Mouse (Mus musculus): ENCODE data around the gene Zfand3. TPM values are rescaled to one million over a fixed set of nuclear protein-coding genes. Genes with fewer than 3 reads are reported as not detected.
A peak's percentile ranks its signal among the peaks of the same experiment; 100 is the strongest.

Gene Zfand3
- polyA plus RNA-seq, 1 experiment from 2014 or later, result 55.1 TPM

GRCm38 (mm10) chr17:30240659-30241058 is 236.1 kb downstream of the Zfand3 start:
- no peak for ATAC-seq (ENCODE audit: insufficient number of reproducible peaks, low FRiP score, low TSS enrichment, low read depth)
- Histone ChIP-seq H3K36me3 (ENCODE audit: control insufficient read depth, insufficient read depth, low read length) (no peaks in the 10 kb centered on the region), H3K27ac (replicated peaks; ENCODE audit: low read depth, low read length) (no peak overlapping the region), H3K4me2 (ENCODE audit: low read depth, severe bottlenecking) (no peak overlapping the region), H3K4me1 (ENCODE audit: control insufficient read depth, insufficient read depth, low read length) (peaks cover 18% of the 10 kb centered on the region), H3K9ac (ENCODE audit: low read length) (no peak overlapping the region), H3K27me3 (ENCODE audit: control insufficient read depth, insufficient read depth, low read length) (no peaks in the 10 kb centered on the region), H3K9me3 (ENCODE audit: control insufficient read depth, low read length) (no peaks in the 10 kb centered on the region), H3K4me3 (ENCODE audit: low read depth, low read length) (no peak overlapping the region)
- DNase-seq (ENCODE audit: low spot score), result no peak
- WGBS, result 85% methylated on average over 4 of the region's 4 CpGs

- no peak overlapping the region for H3K4me2 ChIP-seq (ENCODE audit: low read depth, severe bottlenecking)
- peaks cover 22% of the 10 kb centered on the region for H3K4me1 ChIP-seq (ENCODE audit: control insufficient read depth, insufficient read depth, low read length)
- no peaks in the 10 kb centered on the region for H3K27me3 ChIP-seq (ENCODE audit: control insufficient read depth, insufficient read depth, low read length)
- H3K27ac ChIP-seq (replicated peaks; ENCODE audit: low read depth, low read length), result no peak overlapping the region
- DNase-seq (ENCODE audit: low spot score) (no peak), ATAC-seq (ENCODE audit: insufficient number of reproducible peaks, low FRiP score, low TSS enrichment, low read depth) (no peak)
- no peaks in the 10 kb centered on the region for H3K36me3 ChIP-seq (ENCODE audit: control insufficient read depth, insufficient read depth, low read length)
- no peak overlapping the region for H3K4me3 ChIP-seq (ENCODE audit: low read depth, low read length)
- H3K9me3 ChIP-seq (ENCODE audit: control insufficient read depth, low read length), result no peaks in the 10 kb centered on the region
- H3K9ac ChIP-seq (ENCODE audit: low read length), result no peak overlapping the region
- WGBS, result 71% methylated on average over 6 of the region's 6 CpGs
Observed at GRCm38 (mm10) chr17:30241061-30241460, 236.5 kb downstream of the Zfand3 start.

DNA sequence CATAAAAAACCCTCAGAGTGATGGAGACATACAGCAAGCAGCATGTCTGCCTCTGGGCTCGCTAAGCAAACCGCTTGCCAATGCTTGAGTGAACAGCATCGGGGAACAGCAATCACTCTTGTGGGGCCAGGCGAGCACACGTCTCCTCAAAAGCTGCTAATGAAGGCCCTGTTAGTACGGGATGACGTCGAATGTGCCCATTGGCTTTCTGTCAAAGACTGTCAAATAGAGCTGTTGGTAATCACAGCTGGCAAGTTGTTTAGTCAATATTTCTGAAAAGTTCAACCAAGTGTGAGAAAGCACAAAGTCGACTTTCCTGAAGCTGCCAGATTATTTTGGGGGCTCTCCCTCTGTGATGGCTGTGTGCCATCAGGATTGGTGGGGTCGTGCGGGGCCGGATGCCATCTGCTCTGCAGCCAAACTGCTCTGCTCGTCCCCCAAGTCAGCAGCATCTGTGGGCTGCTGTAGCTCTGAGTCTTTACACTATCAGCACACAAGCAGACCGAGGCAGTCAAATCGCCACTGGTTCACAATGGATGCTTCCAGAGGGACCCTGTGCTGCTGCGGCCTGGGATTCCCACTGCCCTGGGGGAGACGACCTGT is 237.3 kb downstream of the Zfand3 start:
- Histone ChIP-seq H3K9ac (ENCODE audit: low read length) (no peak overlapping the region), H3K36me3 (ENCODE audit: control insufficient read depth, insufficient read depth, low read length) (no peaks in the 10 kb centered on the region), H3K4me3 (ENCODE audit: low read depth, low read length) (no peak overlapping the region), H3K27ac (replicated peaks; ENCODE audit: low read depth, low read length) (no peak overlapping the region), H3K4me2 (ENCODE audit: low read depth, severe bottlenecking) (no peak overlapping the region), H3K27me3 (ENCODE audit: control insufficient read depth, insufficient read depth, low read length) (no peaks in the 10 kb centered on the region), H3K4me1 (ENCODE audit: control insufficient read depth, insufficient read depth, low read length) (peaks cover 19% of the 10 kb centered on the region), H3K9me3 (ENCODE audit: control insufficient read depth, low read length) (no peaks in the 10 kb centered on the region)
- ATAC-seq (ENCODE audit: insufficient number of reproducible peaks, low FRiP score, low TSS enrichment, low read depth) (no peak), DNase-seq (ENCODE audit: low spot score) (no peak)
- WGBS, result 78% methylated on average over 17 of the region's 17 CpGs

DNA sequence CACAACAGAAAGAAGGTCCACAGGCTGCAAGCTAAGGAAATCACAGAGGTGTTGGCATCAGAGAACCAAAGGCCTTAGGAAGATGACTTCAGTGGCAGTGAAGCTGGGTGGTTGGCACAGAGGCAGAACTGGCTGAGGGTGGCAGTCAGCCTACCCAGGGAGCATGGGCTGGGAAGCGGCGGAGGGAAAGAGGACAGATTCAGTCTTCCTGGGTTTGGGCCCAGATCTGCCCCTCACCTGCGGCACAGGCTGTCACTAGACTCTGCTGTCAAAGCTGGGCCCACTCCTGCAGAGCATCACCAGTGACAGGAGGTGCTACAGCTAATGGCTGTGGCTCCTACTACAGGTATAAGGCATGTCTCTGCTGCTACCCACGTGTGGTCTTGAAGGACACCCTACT is 238.1 kb downstream of the Zfand3 start:
- H3K4me1 ChIP-seq (ENCODE audit: control insufficient read depth, insufficient read depth, low read length), result peaks cover 19% of the 10 kb centered on the region
- no peaks in the 10 kb centered on the region for H3K36me3 ChIP-seq (ENCODE audit: control insufficient read depth, insufficient read depth, low read length)
- H3K27ac ChIP-seq (replicated peaks; ENCODE audit: low read depth, low read length), result no peak overlapping the region

GRCm38 (mm10) chr17:30243540-30243939 is 239.0 kb downstream of the Zfand3 start:
- no peaks in the 10 kb centered on the region for H3K9me3 ChIP-seq (ENCODE audit: control insufficient read depth, low read length)
- H3K36me3 ChIP-seq (ENCODE audit: control insufficient read depth, insufficient read depth, low read length), result no peaks in the 10 kb centered on the region
- H3K27me3 ChIP-seq (ENCODE audit: control insufficient read depth, insufficient read depth, low read length), result no peaks in the 10 kb centered on the region
- WGBS, result 79% methylated on average over 7 of the region's 7 CpGs
- DNase-seq (ENCODE audit: low spot score) (no peak), ATAC-seq (ENCODE audit: insufficient number of reproducible peaks, low FRiP score, low TSS enrichment, low read depth) (no peak)
- H3K4me3 ChIP-seq (ENCODE audit: low read depth, low read length), result no peak overlapping the region
- no peak overlapping the region for H3K27ac ChIP-seq (replicated peaks; ENCODE audit: low read depth, low read length)
- H3K9ac ChIP-seq (ENCODE audit: low read length), result no peak overlapping the region
- peaks cover 21% of the 10 kb centered on the region for H3K4me1 ChIP-seq (ENCODE audit: control insufficient read depth, insufficient read depth, low read length)
- H3K4me2 ChIP-seq (ENCODE audit: low read depth, severe bottlenecking), result no peak overlapping the region

More for the DNA sequence above, 238.1 kb downstream of the Zfand3 start:
- 93% methylated on average over 4 of the region's 4 CpGs for WGBS
- ATAC-seq (ENCODE audit: insufficient number of reproducible peaks, low FRiP score, low TSS enrichment, low read depth), result no peak
- Histone ChIP-seq H3K9ac (ENCODE audit: low read length) (no peak overlapping the region), H3K4me3 (ENCODE audit: low read depth, low read length) (no peak overlapping the region), H3K4me2 (ENCODE audit: low read depth, severe bottlenecking) (no peak overlapping the region), H3K27me3 (ENCODE audit: control insufficient read depth, insufficient read depth, low read length) (no peaks in the 10 kb centered on the region), H3K9me3 (ENCODE audit: control insufficient read depth, low read length) (no peaks in the 10 kb centered on the region)
- DNase-seq (ENCODE audit: low spot score), result no peak

- 68% methylated on average over 14 of the region's 14 CpGs for WGBS
- no peak for DNase-seq (ENCODE audit: low spot score)
- H3K9ac ChIP-seq (ENCODE audit: low read length), result no peak overlapping the region
- ATAC-seq (ENCODE audit: insufficient number of reproducible peaks, low FRiP score, low TSS enrichment, low read depth), result no peak
- no peaks in the 10 kb centered on the region for H3K9me3 ChIP-seq (ENCODE audit: control insufficient read depth, low read length)
- no peaks in the 10 kb centered on the region for H3K36me3 ChIP-seq (ENCODE audit: control insufficient read depth, insufficient read depth, low read length)
- H3K4me3 ChIP-seq (ENCODE audit: low read depth, low read length), result no peak overlapping the region
- no peaks in the 10 kb centered on the region for H3K27me3 ChIP-seq (ENCODE audit: control insufficient read depth, insufficient read depth, low read length)
- H3K27ac ChIP-seq (replicated peaks; ENCODE audit: low read depth, low read length), result no peak overlapping the region
- H3K4me2 ChIP-seq (ENCODE audit: low read depth, severe bottlenecking), result no peak overlapping the region
- H3K4me1 ChIP-seq (ENCODE audit: control insufficient read depth, insufficient read depth, low read length), result peaks cover 21% of the 10 kb centered on the region
Observed at GRCm38 (mm10) chr17:30244651-30245307, 240.2 kb downstream of the Zfand3 start.

DNA sequence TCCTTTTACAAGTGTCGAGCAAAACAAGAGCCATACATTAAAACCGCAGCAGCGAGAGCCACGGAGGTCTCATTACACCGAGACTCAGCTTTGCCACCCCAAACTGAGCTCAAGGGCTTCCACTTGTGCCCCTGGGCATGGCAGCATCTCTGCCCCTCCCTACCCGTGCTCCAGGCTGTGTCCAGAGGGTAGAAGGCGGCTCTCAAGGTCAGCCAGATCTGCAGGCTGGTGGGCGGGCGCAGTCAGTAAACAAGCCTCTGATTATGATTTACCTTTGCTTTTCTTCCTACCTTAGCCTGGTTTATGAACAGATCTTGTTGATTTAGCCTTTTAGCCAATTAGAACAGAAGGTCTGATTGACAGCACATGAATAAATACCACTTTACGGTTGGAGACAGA is 240.8 kb downstream of the Zfand3 start:
- Histone ChIP-seq H3K36me3 (ENCODE audit: control insufficient read depth, insufficient read depth, low read length) (no peaks in the 10 kb centered on the region), H3K4me3 (ENCODE audit: low read depth, low read length) (no peak overlapping the region), H3K27ac (replicated peaks; ENCODE audit: low read depth, low read length) (no peak overlapping the region), H3K4me1 (ENCODE audit: control insufficient read depth, insufficient read depth, low read length) (peaks cover 20% of the 10 kb centered on the region), H3K4me2 (ENCODE audit: low read depth, severe bottlenecking) (no peak overlapping the region), H3K9me3 (ENCODE audit: control insufficient read depth, low read length) (no peaks in the 10 kb centered on the region), H3K9ac (ENCODE audit: low read length) (no peak overlapping the region), H3K27me3 (ENCODE audit: control insufficient read depth, insufficient read depth, low read length) (no peaks in the 10 kb centered on the region)
- ATAC-seq (ENCODE audit: insufficient number of reproducible peaks, low FRiP score, low TSS enrichment, low read depth) (no peak), DNase-seq (ENCODE audit: low spot score) (peak; percentile 28)
- 58% methylated on average over 10 of the region's 10 CpGs for WGBS

DNA sequence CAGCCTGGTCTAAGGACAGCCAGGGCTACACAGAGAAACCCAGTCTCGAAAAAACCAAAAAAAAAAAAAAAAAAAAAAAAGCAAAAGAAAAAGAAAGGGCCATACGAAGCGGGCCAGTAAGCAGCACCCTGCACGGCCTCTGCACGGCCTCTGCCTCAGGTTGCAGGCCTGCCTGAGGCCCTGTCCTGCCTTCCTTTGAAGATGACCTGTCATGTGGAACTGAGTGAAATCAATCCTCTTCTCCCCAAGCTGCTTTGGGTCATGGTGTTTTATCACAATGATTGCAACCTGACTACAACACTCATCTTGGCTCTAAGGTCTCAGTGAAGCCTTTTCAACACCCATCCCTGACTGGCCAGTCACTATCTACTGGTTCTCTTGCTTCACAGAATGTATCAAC is 248.5 kb downstream of the Zfand3 start:
- no peaks in the 10 kb centered on the region for H3K9me3 ChIP-seq (ENCODE audit: control insufficient read depth, low read length)
- DNase-seq (ENCODE audit: low spot score) (no peak), ATAC-seq (ENCODE audit: insufficient number of reproducible peaks, low FRiP score, low TSS enrichment, low read depth) (no peak)
- H3K4me2 ChIP-seq (ENCODE audit: low read depth, severe bottlenecking), result no peak overlapping the region
- no peak overlapping the region for H3K9ac ChIP-seq (ENCODE audit: low read length)
- no peak overlapping the region for H3K4me3 ChIP-seq (ENCODE audit: low read depth, low read length)
- 72% methylated on average over 5 of the region's 5 CpGs for WGBS
- no peaks in the 10 kb centered on the region for H3K27me3 ChIP-seq (ENCODE audit: control insufficient read depth, insufficient read depth, low read length)
- H3K36me3 ChIP-seq (ENCODE audit: control insufficient read depth, insufficient read depth, low read length), result no peaks in the 10 kb centered on the region
- no peak overlapping the region for H3K27ac ChIP-seq (replicated peaks; ENCODE audit: low read depth, low read length)
- peaks cover 12% of the 10 kb centered on the region for H3K4me1 ChIP-seq (ENCODE audit: control insufficient read depth, insufficient read depth, low read length)

DNA sequence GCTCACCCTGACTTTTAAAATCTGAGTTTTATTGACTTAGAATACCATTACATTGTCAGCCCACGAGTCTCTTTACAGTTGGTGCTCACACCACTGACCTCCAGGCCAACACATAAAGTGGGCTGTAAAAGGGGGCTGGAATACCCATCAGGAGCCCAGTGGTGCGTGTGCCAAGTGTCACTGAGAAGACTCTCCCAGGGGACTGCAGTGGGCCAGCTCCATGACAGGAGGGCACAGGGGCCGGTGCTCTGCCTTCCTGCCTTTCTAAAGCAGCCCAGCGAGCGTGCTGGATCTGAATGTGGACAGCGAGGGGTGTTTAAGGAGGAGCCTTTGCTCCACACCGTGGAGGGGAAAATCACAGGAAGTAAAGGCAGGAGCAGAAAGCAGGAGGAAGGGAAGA is 249.4 kb downstream of the Zfand3 start:
- no peaks in the 10 kb centered on the region for H3K27me3 ChIP-seq (ENCODE audit: control insufficient read depth, insufficient read depth, low read length)
- no peaks in the 10 kb centered on the region for H3K9me3 ChIP-seq (ENCODE audit: control insufficient read depth, low read length)
- WGBS, result 54% methylated on average over 7 of the region's 7 CpGs
- no peak overlapping the region for H3K27ac ChIP-seq (replicated peaks; ENCODE audit: low read depth, low read length)
- no peak overlapping the region for H3K4me3 ChIP-seq (ENCODE audit: low read depth, low read length)
- peaks cover 10% of the 10 kb centered on the region for H3K4me1 ChIP-seq (ENCODE audit: control insufficient read depth, insufficient read depth, low read length)
- no peaks in the 10 kb centered on the region for H3K36me3 ChIP-seq (ENCODE audit: control insufficient read depth, insufficient read depth, low read length)
- ATAC-seq (ENCODE audit: insufficient number of reproducible peaks, low FRiP score, low TSS enrichment, low read depth) (no peak), DNase-seq (ENCODE audit: low spot score) (no peak)
- H3K9ac ChIP-seq (ENCODE audit: low read length), result no peak overlapping the region
- no peak overlapping the region for H3K4me2 ChIP-seq (ENCODE audit: low read depth, severe bottlenecking)
